ENCODE assay signal across 9 mouse cellular contexts in the genomic region with DNA sequence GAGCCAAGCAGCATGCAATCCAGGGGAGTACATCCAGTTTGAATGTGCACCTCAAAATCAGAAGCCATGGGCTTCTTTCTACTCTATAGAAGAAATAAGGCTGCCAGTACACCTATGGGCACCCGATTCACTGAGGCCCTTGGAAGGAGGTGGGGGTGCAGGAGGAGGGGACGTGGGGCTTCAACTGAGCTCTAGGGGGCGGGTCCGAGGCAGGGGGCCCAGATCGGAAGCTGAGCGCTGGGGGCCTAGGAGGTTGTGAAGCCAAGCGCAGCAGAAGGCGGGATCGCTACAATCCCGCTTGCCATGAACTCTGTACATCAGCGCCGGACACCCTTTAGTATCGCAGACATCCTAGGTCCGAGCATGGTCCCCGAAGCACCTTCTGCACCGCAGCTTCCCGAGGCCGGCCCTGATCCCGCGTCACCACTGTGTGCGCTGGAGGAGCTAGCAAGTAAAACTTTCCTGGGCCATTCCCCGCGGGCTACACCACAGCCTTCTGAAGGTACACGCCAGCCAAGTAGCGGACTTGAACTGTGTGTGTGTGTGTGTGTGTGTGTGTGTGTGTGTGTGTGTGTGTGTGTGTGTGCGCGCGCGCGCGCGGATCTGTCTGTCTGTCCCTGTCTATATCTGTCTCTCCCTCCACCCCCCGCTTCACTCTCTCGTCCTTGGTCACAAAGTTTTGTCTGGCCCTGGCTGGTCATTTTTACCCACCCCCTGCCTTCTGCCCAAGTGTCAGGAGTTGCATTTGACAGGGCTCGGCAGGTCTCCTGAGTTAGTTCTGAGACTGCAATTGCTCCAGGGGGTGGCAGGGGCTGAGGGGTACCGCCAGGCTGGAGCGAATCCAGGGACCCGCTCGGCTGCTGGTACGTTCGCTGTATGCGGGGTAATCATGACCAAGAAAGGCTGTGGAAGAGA. TPM values are rescaled to one million over a fixed set of nuclear protein-coding genes. Genes with fewer than 3 reads are reported as not detected.
DNase-seq lines count a peak whose midpoint lies in the region; ATAC-seq and TF ChIP-seq lines count a peak whose summit lies in the region.
"Had no signal": no experiment of that assay in that cellular context is flagged by ENCODE, and none has a peak within 500 bp of the region (broad histone marks: within the 10 kb centered on the region; RNA-seq: fewer than 3 reads in every experiment).

A gene (plus strand): TSS at position 247 of the 915 bp plus-strand sequence.

- no peak for TF ChIP-seq EP300 in liver, postnatal 0 days (IDR thresholded peaks at IDR 0.05; ENCODE audit: low read depth)

- intact Hi-C loops in left cerebral cortex, postnatal 36 days (cut with DNase I): no loop called here

- H3K36me3 ChIP-seq in hindbrain, embryonic 12.5 days: peaks cover 5% of the 10 kb centered on the region
- H3K36me3 ChIP-seq in hindbrain, embryonic 16.5 days (ENCODE audit: control insufficient read depth, insufficient read depth, low read length): peaks cover 3% of the 10 kb centered on the region; the same call in 1 of the 2 replicates
- H3K36me3 ChIP-seq in heart, embryonic 15.5 days: peaks cover 10% of the 10 kb centered on the region
- H3K36me3 ChIP-seq in liver, postnatal 0 days (replicated peaks; ENCODE audit: insufficient read depth, low read length): peaks cover 2% of the 10 kb centered on the region; the same call in 1 of the 2 replicates

- H3K27ac ChIP-seq in hindbrain, embryonic 12.5 days: no peak within 1 kb of the TSS
- H3K27ac ChIP-seq in hindbrain, embryonic 16.5 days (ENCODE audit: low read depth, low read length): no peak within 1 kb of the TSS
- H3K27ac ChIP-seq in heart, embryonic 15.5 days: no peak within 1 kb of the TSS
- H3K27ac ChIP-seq in liver, postnatal 0 days (ENCODE audit: low read depth): no peak within 1 kb of the TSS

- DNase-seq in ZHBTc4 (ENCODE audit: low read depth, low spot score): peak; percentile 45
- DNase-seq in liver, postnatal 0 days: no peak
- DNase-seq in cerebellum, adult 8-10 months: no peak
- DNase-seq in left cerebral cortex, postnatal 36 days (ENCODE audit: low spot score in 2 of 2): no peak
- no peak for DNase-seq in left cerebral cortex, adult 11 months (ENCODE audit: low spot score)

- H3K4me3 ChIP-seq in hindbrain, embryonic 12.5 days: no peak within 1 kb of the TSS
- no peak within 1 kb of the TSS for H3K4me3 ChIP-seq in hindbrain, embryonic 16.5 days (ENCODE audit: low read length)
- peak within 1 kb of the TSS; percentile 45 for H3K4me3 ChIP-seq in heart, embryonic 15.5 days
- H3K4me3 ChIP-seq in liver, postnatal 0 days (ENCODE audit: low read depth, low read length): peak within 1 kb of the TSS; percentile 21

- H3K9ac ChIP-seq in hindbrain, embryonic 12.5 days: no peak within 1 kb of the TSS
- H3K9ac ChIP-seq in hindbrain, embryonic 16.5 days (ENCODE audit: low read depth, low read length): no peak within 1 kb of the TSS; the same call in 1 of the 2 replicates
- H3K9ac ChIP-seq in heart, embryonic 15.5 days: peak within 1 kb of the TSS; percentile 47; the same call in 1 of the 2 replicates
- H3K9ac ChIP-seq in liver, postnatal 0 days (replicated peaks): no peak within 1 kb of the TSS

- no peak for ATAC-seq in hindbrain, embryonic 12.5 days (ENCODE audit: low FRiP score)
- ATAC-seq in hindbrain, embryonic 16.5 days: no peak
- ATAC-seq in heart, embryonic 15.5 days (replicated peaks; ENCODE audit: insufficient number of reproducible peaks, insufficient read depth, low FRiP score, low read depth): no peak
- ATAC-seq in liver, postnatal 0 days: no peak
- ATAC-seq: Patski had no signal

- H3K27me3 ChIP-seq in hindbrain, embryonic 12.5 days: peaks cover 94% of the 10 kb centered on the region
- H3K27me3 ChIP-seq in hindbrain, embryonic 16.5 days (replicated peaks; ENCODE audit: control insufficient read depth, insufficient read depth, low read length): peaks cover 75% of the 10 kb centered on the region
- peaks cover 85% of the 10 kb centered on the region for H3K27me3 ChIP-seq in heart, embryonic 15.5 days
- H3K27me3 ChIP-seq in liver, postnatal 0 days (ENCODE audit: insufficient read depth, low read length): peaks cover 66% of the 10 kb centered on the region

- H3K4me1 ChIP-seq in hindbrain, embryonic 12.5 days: peaks cover 21% of the 10 kb centered on the region
- H3K4me1 ChIP-seq in hindbrain, embryonic 16.5 days (ENCODE audit: control insufficient read depth, insufficient read depth, low read depth, low read length): peaks cover 4% of the 10 kb centered on the region; the same call in 1 of the 2 replicates
- H3K4me1 ChIP-seq in heart, embryonic 15.5 days (replicated peaks): peaks cover 20% of the 10 kb centered on the region
- H3K4me1 ChIP-seq in liver, postnatal 0 days (ENCODE audit: insufficient read depth): peaks cover 12% of the 10 kb centered on the region

- H3K9me3 ChIP-seq in hindbrain, embryonic 12.5 days (replicated peaks): no peaks in the 10 kb centered on the region
- H3K9me3 ChIP-seq in hindbrain, embryonic 16.5 days (ENCODE audit: control insufficient read depth, low read length): no peaks in the 10 kb centered on the region
- no peaks in the 10 kb centered on the region for H3K9me3 ChIP-seq in heart, embryonic 15.5 days (replicated peaks)
- H3K9me3 ChIP-seq in liver, postnatal 0 days (ENCODE audit: low read length): no peaks in the 10 kb centered on the region

- no peak for TF ChIP-seq CTCF in liver, postnatal 0 days (IDR thresholded peaks at IDR 0.05; ENCODE audit: low read depth)

- WGBS in hindbrain, embryonic 12.5 days: 3% methylated on average over 42 of the region's 42 CpGs
- 5% methylated on average over 42 of the region's 42 CpGs for WGBS in hindbrain, embryonic 16.5 days
- WGBS in heart, embryonic 15.5 days: 4% methylated on average over 42 of the region's 42 CpGs
- WGBS in liver, postnatal 0 days (ENCODE audit: insufficient replicate concordance): 4% methylated on average over 35 of the region's 42 CpGs

- H3K4me2 ChIP-seq in hindbrain, embryonic 12.5 days (replicated peaks): peak within 1 kb of the TSS; percentile 40
- no peak within 1 kb of the TSS; the same call in 1 of the 2 replicates for H3K4me2 ChIP-seq in hindbrain, embryonic 16.5 days (ENCODE audit: low read length)
- H3K4me2 ChIP-seq in heart, embryonic 15.5 days: peak within 1 kb of the TSS; percentile 67
- peak within 1 kb of the TSS; percentile 55 for H3K4me2 ChIP-seq in liver, postnatal 0 days (ENCODE audit: low read depth, low read length)

RNA-seq across cellular contexts. Expression of the gene that starts here (rescaled TPM):
- 0.69 TPM in 1 of 2 replicates, not detected in the other for polyA plus RNA-seq in hindbrain, embryonic 12.5 days (2016; fragmentation: Nextera tagmentation; extraction: Ambion mirVana)
- polyA plus RNA-seq in hindbrain, embryonic 16.5 days (2015; fragmentation: Nextera tagmentation; extraction: Ambion mirVana): not detected in 2 replicates
- 0.42 and 0.48 TPM in 2 replicates for polyA plus RNA-seq in heart, embryonic 15.5 days (2015; fragmentation: Nextera tagmentation; extraction: Ambion mirVana)
- polyA plus RNA-seq in liver, postnatal 0 days (2015; fragmentation: Nextera tagmentation; extraction: Ambion mirVana): 0.40 and 0.51 TPM in 2 replicates
- not detected for total RNA-seq in left cerebral cortex, postnatal 36 days (2021)

Comparison
In these comparisons a context has a peak if more than half of its experiments do, and no peak if none do; other contexts are left out.
1. H3K4me3 ChIP-seq: peak in heart, embryonic 15.5 days (single experiment) and liver, postnatal 0 days (single experiment); none in hindbrain, embryonic 12.5 days (single experiment) and hindbrain, embryonic 16.5 days (single experiment).